Mouse (Mus musculus) right cerebral cortex, postnatal 36 days (tissue): ENCODE data around the gene Gpr135.
"Not testable (repeated sequence)": the region's sequence is repeated elsewhere in the genome, so short reads cannot be mapped to it uniquely, and the experiment has no call there.

Experiments used
- DNase-seq, 2 experiments: peaks; one replicate each; pipeline ENCODE4 v3.0.0; 2022; ENCODE audit warnings: low spot score in 2 of 2, mixed read lengths in 1 of 2

The Gpr135 gene

DNA sequence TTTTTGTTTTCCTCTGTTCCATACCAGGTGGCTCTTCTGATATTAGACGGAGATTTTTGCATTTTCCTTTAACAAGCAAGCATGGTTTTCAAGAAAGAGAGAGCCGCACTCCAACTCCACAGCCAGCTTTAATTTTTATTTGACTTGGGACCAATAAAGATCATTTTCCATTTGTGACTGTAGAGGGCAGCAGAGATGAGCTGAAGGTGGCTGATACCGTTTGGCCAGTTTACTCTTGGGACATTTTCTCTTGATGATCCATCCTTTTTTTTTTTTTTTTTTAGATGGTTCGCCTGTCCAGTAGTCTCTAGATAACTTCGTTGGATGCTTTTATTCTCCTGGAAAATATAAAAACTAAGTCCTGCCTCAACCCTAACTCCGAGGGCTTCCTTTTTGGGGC lies 17.6 kb downstream of the Gpr135 start:
- DNase-seq: no peak

DNA sequence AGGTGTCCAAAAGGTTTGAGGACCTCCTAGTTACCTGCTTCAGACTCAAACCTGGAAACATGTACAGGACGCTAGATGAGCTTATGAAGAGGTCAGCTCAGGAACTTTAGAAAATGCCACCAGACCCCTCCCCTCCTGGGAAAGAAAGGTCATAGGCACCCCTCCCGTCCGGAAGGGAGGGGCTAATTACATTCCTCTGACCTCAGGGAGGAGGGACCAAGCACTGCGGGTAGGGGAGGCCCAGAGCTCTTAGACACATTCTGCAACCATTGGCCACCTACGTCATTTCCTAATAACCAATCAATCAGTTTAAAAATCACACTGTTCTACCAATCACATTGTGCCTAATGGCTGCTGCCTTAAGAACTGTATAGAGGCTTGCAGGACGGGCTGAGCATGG lies 18.4 kb downstream of the Gpr135 start:
- no peak for DNase-seq

DNA sequence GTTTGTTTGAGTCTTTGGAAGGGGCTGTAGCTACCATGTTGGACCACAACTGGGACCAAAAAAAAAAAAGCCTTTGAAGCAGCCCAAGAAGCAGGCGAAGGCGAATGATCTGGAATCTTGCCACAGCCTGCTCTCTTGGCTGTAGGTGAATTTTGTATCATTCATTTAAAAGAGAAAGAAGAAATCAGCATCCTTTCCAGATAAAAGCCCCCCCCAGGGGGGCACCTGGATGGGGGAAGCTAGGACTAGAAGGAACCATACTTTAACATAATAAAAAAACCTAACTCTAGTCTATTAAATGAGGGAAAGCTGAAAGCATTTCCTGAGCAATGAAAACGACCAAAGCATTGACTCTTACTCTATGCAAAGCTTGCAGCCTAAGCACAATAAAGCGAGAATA lies 20.1 kb downstream of the Gpr135 start:
- no peak for DNase-seq

DNA sequence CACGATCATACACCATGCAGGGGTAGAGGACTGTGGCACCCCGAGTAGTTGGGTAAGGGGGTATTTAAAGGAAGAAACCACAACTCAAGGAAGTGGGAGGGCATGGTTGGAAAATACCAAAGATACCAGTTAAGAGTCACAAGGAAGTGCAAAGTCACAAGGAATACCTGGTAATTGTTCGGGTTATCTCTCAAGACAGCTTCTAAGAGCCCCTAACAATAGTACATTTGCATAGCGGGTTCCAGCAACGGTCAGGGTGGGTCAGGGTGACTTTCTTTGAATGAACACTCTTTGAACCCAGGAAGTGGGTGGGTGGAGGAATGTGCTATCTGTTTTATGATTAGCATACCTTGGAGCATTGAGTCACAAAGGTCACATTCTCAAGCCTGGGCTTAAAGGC lies 20.8 kb downstream of the Gpr135 start:
- not testable (repeated sequence) for DNase-seq

DNA sequence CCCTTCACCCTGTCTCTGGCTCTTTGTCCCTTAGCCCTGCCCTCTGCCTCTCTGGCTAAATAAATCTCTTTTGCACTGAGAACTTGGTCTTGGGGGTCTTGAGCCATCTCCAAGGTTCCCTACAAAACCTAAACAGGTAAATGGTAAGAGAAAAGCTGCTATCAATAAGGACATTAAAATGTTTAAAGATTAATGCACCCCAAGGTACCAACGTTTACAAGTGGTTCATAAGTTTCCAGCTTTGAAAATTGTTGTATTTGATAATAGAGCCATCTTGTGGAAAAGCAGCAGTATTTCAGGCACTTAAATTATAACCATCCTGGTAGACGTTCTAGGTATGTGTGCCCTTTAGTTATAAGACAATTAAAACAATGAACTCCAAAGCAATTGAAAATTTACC lies 23.4 kb downstream of the Gpr135 start:
- no peak for DNase-seq

DNA sequence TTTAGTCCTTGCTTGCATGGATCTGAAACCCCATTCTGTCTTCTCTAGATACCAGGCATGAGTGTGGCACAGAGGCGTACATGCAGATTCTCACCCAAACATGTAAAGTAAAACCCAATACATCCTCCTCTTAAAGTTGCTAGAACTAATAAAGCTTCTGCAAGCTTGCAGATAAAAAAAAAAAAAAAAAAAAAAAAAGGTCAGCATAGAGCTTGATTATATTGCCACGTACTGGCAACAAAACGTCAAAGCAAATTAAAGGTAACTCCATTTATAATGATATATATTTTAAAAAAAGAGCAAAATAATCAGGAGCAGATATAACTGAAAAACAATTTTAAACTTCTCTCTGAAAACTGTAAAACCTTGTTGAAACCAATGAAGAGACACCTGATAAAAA lies 29.7 kb downstream of the Gpr135 start:
- no peak for DNase-seq

DNA sequence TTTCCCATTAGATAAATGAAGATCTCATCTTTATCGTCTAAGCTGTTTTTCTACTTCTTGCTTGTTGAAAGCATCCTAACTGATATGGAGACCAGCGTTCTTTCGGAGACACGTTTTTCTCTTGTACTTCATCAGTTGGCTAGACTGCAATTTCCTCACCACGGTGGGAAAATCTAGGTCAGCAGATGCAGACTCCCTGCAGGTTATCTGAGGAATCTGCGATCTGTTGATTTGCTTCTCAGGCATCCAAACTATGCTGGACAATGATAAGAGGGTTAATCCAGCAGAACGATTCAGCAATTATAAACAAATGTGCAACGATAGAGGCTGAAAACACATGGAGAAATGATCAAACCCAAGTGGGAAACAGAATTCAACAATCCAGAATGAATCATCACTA lies 31.4 kb downstream of the Gpr135 start:
- DNase-seq: no peak

DNA sequence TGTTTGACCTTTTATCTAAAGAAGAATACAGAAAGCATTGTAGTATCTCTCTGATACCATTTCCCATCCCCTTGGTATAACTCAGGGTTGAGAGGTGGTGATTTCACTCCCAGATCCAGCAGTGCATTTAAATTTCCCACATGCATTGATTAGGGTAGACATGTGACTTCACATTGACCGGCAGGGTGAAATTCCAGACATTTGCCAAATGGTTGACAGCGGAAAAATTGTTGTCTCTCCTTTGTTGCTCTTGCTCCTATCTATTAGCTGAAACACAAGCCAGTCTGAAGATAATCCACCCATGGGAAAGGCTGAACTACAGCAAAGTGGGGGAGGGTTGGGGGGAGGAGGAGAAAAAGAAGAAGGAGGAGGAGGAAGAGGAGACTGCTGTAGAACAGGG lies 32.1 kb downstream of the Gpr135 start:
- no peak for DNase-seq

DNA sequence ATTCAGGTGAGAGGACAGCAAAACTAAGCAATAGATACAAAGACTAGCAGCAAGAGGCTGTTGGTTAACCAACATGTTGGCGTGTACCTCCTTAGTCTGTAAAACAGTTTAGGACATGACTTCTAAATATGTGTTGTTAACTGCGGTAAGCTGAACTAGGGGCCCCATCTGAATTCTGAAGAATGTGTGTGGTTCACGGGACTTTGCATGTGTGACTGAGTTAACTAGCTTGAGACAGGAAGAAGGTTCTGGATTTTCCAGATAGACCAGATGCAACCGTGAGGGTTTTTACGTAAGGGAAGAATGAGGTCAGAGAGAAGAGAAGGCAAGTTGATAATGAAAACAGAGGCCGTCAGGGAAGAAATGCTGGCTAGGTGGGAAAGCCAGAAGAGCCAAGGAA lies 33.9 kb downstream of the Gpr135 start:
- no peak for DNase-seq

DNA sequence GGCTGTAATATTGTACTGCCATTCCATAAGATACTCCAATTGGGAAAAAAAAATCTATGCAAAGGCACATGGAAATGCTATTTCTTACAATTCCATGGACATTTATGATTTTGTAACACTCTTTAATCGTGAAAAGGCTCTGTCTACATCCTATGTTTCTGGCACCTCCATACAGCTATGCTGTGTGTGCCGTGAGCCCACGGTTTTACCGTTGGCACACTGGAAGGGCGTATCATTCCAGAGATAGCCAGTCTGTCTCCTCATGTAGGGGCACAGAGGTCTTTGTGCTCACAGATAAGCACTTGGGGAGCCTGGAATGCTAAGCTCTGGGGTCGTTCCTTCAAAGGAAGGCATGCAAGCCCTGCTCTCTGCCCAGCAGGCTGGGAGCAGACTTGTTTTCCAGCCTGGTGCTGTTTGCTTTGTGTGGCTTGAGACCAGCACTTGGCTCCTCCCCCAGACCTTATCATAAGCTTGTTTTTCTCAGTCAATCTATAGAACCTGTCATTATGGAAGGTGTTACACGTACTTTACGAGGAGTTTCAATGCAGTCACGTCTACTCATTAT lies 34.7 kb downstream of the Gpr135 start:
- no peak for DNase-seq

DNA sequence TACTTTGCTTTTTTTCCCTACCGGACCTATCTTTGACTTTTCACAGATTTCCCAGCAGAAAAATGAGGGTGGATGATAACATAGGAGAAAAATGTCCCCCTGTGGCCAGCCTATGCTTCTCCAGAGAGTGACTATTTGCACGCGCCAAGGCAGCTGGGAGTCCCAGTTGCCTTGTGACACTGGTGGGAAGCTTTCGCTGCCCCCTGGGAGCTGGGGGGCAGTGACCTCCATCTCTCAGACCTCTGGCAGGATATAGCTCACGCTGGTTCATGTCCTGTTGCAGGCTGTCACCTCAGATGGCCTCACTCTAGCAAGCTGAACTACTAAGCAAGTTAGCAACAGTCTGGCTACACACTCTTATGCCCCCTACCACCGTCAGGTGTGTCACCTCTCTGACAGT lies 39.1 kb downstream of the Gpr135 start:
- no peak for DNase-seq

DNA sequence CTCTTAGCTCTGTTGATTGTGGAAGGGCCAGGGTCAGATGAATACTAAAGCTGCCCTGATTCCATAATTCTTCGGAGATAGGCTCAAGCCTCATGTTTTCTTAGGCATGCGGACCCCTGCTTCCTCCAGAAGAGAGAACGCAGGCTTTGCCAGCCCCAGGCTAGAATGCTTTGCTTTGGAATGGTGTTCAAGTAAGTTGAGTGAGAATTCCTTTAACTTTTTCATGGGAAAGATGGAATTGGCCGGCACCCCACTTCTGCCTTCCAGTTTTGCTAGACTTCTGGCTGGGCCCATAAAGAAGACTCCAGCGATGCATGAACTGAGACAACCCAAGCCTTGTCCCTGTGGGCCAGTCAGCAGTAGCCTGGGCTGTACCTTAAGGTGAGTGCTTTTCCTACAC lies 39.8 kb downstream of the Gpr135 start:
- DNase-seq: no peak

DNA sequence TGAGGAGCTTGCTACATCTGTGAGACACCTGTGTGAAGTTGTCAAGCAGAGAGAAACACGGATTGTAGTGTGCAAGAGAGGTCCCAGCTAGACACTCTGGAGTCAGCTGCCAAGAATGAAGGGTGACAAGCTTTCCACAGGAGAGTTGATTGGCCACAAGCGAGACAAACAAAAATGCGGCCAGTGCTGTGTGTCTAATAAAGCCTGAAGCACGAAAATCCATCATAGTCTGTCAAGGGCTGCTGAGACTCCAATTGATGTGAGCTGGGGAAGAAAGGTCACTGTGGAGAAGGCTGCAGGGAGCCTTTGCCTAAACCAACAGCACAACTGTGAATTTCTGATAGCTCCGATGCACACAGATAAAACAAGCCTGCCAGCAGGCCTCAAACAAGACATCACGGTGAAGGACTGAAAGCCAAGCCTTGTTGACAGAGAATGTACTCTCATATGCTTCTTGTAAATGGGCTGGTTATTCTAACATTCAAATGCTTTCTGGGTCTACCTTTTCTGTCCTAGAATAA lies 45.6 kb downstream of the Gpr135 start:
- DNase-seq: no peak

DNA sequence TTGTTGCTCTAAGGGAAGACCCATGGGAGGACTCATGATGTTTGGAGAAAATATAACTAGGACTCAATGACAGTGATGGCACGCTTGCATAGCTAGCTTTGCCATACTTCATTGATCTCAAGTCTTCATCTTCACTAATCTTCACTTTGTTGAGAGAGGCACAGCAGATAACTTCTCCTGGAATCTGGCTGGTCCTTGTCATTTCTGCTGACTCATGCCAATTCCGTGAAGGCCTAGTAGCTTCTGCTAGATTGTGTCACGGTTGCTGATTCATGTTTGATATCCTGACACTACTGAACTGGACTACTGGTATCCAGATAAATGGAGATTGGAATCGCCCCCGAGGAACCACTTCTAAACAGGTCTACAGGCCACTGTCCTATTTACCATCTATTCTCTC lies 47.4 kb downstream of the Gpr135 start:
- DNase-seq: no peak

DNA sequence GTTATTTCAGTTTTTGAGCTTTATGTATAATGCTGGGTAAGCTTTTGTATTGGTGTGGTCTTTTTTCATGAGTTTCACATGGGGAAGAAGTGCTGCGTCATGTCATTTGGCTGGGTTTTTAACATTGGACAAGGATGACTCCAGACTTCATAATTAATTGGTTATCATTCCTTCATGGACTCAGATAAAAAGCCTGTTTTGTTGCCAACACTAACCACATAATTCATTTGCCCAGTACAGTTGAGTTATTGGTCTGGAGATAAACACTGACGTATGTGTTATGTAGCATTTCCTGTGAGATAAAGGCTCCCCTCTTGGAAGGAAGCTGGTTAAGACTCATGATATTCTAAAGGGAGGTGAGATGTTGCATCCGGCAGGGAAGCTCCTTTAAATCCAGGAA lies 48.1 kb downstream of the Gpr135 start:
- DNase-seq: no peak

DNA sequence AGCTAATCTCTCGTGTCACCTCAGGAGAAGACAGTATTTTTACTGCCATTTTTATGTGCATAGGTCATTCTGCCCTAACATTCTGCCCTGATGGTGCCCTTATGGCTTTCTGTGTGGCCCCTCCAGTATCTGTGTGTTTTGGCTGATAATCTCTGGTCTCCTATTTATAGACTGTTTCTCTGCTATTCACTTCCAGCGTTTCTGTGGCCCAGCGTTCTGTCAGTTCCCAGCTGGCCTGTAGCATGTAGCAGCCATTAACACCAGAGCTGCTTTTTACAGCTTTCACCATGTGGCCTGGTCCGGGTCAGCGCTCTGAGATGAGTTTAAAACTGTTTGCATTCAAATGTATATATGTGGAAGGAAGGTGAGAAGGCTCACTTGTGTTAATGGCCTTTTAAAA lies 49.4 kb downstream of the Gpr135 start:
- DNase-seq: no peak

DNA sequence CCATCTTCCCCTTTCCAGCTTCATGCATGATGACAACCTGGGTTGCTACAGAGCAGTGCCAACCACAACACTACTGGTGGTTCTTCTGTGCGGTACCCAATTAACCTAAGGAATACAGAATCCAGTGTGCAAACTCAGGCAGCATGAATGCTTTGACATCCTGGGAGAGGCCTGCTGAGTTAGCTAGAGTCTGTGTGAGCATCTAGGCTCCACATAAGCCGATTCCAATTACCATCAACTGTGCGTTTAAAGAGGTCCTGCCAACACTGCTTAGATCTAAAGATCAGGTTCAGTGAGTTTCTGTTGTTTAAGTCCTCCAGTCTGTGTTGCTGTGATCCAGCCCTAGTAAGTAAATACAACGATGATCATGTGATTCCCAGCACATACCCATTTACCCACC lies 50.6 kb downstream of the Gpr135 start:
- no peak for DNase-seq
